Mouse (Mus musculus): Measurements from ENCODE around the gene Zfp385a. TPM values are rescaled to one million over a fixed set of nuclear protein-coding genes. Genes with fewer than 3 reads are reported as not detected.

Gene Zfp385a
- polyA plus RNA-seq, 1 experiment, result 28.1 TPM

DNA sequence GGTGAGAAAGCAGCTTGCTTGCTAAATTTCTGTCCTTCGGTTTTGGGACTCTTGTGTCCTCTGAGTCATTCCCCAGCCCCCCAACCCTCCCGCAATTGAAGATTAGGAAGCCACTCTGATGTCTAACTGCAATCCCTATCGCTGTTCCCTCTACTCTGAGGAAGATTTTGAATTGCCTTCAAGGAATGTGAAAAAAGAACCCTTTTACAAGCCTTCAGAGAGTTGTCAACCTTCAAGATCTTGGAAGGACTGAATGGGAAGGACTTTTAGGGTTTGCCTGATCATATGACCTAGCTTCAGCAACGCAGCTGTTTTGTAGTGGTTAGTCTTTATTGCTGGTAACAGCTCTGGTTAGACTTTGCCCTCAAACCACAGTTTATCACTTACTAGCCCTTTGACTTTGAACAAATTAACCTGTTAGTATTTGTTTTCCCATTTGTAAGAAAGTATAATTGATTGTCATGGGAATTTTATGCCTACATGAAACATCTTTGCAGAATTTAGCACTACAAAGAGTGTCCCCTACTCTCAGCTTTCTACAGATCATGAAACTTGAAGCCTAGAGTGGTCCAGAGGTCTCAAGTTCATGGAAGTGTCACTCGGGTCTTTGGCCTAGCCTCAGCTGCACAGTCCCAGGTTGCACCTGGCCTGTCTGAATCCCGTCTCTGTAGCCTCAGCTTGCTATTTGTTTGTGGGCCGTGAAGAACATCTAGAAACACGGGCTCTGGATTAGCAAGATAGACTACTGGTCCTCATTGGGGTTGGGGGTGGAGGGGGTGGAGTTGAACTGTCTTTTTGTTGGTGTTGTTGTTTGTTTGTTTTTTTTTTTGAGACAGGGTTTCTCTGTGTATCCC is 33.9 kb downstream of the Zfp385a start:
- 39% methylated on average over 8 of the region's 8 CpGs for WGBS
- H3K27ac ChIP-seq (ENCODE audit: insufficient read depth, low read length), result peak overlapping the region; percentile 53; the same call in 1 of the 2 replicates
- TF ChIP-seq CTCF (IDR thresholded peaks at IDR 0.05; ENCODE audit: extremely low read depth, insufficient read depth, insufficient read length, insufficient replicate concordance) (no peak), POLR2A (IDR thresholded peaks at IDR 0.05; ENCODE audit: low read depth, low read length) (no peak)

DNA sequence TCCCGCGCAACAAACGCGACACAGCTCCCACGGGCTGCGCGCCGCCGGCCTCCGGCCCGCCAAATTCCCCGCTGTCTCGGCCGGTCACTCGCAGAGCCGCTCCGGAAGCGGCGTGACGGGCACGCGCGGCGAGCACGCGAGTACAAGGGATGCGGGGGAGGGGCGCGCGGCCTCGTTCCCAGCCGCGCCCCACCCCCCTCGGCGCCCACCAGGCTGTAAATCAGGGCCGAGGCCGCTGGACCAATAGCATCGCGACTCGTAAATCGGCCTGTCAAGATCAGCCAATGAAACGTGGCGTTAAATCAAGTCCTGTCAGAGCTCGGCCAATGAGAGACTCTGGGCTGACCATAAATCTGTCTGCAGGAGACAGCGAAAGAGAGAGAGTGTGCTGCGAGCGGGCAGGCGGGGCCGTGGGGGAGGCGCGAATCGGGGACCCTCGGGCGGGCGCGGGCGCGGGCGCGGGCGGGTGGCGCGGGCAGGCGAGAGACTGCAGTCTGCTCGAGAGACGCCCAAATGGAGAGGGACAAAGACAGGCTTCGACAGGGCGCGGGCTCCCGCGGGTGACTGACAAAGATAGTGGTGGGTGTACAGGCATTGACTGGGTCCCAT is 34.7 kb downstream of the Zfp385a start:
- H3K27me3 ChIP-seq (ENCODE audit: control insufficient read depth, insufficient read depth, low read length), result no peaks in the 10 kb centered on the region
- under 1% methylated on average over 65 of the region's 71 CpGs for WGBS
- peak overlapping the region; percentile 53 for H3K27ac ChIP-seq (ENCODE audit: insufficient read depth, low read length)
- no peaks in the 10 kb centered on the region for H3K36me3 ChIP-seq (ENCODE audit: control insufficient read depth, insufficient read depth, low read length)
- TF ChIP-seq CTCF (IDR thresholded peaks at IDR 0.05; ENCODE audit: extremely low read depth, insufficient read depth, insufficient read length, insufficient replicate concordance), result no peak
- peak; percentile 17; the same call in 1 of the 2 replicates for TF ChIP-seq POLR2A (IDR thresholded peaks at IDR 0.05; ENCODE audit: low read depth, low read length)
- DNase-seq (ENCODE audit: low read depth in 1 of 2, low spot score in 2 of 2), result peak; percentile 82 to 84
- peaks cover 5% of the 10 kb centered on the region; the same call in 1 of the 2 replicates for H3K4me1 ChIP-seq (ENCODE audit: control insufficient read depth, insufficient read depth, insufficient read length)
- peak overlapping the region; percentile 64 for H3K4me3 ChIP-seq (ENCODE audit: extremely low read depth, insufficient read depth, insufficient read length)

More for the DNA sequence above, 33.9 kb downstream of the Zfp385a start:
- peak overlapping the region; percentile 62 for H3K4me3 ChIP-seq (ENCODE audit: extremely low read depth, insufficient read depth, insufficient read length)
- no peak for DNase-seq (ENCODE audit: low read depth in 1 of 2, low spot score in 2 of 2)
- no peaks in the 10 kb centered on the region for H3K36me3 ChIP-seq (ENCODE audit: control insufficient read depth, insufficient read depth, low read length)
- H3K4me1 ChIP-seq (ENCODE audit: control insufficient read depth, insufficient read depth, insufficient read length), result peaks cover 5% of the 10 kb centered on the region; the same call in 1 of the 2 replicates
- H3K27me3 ChIP-seq (ENCODE audit: control insufficient read depth, insufficient read depth, low read length), result no peaks in the 10 kb centered on the region

DNA sequence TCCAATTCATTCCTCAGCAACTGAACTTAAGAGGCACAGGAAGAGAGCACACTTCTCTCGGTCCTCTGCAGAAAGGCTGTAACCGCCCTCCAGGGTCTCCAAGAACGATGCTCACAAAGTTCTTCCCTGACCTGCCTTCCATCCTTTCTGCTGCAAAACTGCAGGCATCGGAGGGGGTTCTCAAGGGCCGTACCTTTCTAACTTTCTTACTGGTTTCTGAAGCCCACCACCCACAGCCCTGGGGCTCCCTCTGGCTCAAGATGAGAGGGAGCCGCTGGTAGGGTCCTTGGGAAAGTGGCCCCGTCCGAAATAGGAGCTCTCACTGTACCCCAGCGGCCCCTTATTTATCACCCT is 35.3 kb downstream of the Zfp385a start:
- TF ChIP-seq CTCF (IDR thresholded peaks at IDR 0.05; ENCODE audit: extremely low read depth, insufficient read depth, insufficient read length, insufficient replicate concordance) (no peak), POLR2A (IDR thresholded peaks at IDR 0.05; ENCODE audit: low read depth, low read length) (no peak)
- Histone ChIP-seq H3K27ac (ENCODE audit: insufficient read depth, low read length) (no peak overlapping the region), H3K27me3 (ENCODE audit: control insufficient read depth, insufficient read depth, low read length) (no peaks in the 10 kb centered on the region), H3K4me3 (ENCODE audit: extremely low read depth, insufficient read depth, insufficient read length) (peak overlapping the region; percentile 64), H3K36me3 (ENCODE audit: control insufficient read depth, insufficient read depth, low read length) (no peaks in the 10 kb centered on the region), H3K4me1 (ENCODE audit: control insufficient read depth, insufficient read depth, insufficient read length) (peaks cover 5% of the 10 kb centered on the region; the same call in 1 of the 2 replicates)
- WGBS, result 4% methylated on average over 9 of the region's 9 CpGs
- no peak for DNase-seq (ENCODE audit: low read depth in 1 of 2, low spot score in 2 of 2)

DNA sequence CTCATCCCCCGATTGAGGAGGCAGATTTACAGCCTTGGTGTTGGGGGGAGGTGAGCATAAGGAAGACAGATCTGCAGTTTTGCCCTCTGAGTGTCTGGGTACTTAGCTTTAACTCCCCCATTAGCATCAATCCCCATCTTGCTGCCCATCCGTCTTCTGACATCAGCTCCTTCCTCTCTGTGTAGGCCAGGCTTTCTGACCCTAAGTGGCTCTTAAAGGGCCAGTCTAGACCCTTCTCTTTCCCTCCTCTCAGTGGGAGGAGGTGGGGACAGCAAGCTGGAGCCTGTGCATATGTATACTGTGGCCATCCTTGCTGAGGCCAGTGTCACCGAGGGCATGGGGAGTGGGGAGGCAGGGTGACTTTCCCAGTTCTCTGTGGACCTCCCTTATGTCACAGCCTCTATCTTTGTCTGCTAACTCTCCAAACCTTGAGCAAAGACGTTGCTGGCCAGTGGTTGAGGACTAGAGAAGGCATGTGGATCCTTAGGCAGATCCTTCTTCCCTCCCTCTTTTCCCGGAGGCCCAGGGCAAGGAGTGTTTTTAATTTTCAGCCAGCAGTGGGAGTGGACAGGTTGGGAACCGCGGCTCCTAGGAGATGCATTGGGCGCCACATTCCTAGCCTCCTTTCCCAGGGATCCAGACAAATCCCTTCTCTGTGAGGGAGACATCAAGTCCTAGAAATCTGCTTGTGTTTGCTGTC is 35.8 kb downstream of the Zfp385a start:
- peak overlapping the region; percentile 64; the same call in 1 of the 2 replicates for H3K4me3 ChIP-seq (ENCODE audit: extremely low read depth, insufficient read depth, insufficient read length)
- no peak for DNase-seq (ENCODE audit: low read depth in 1 of 2, low spot score in 2 of 2)
- H3K4me1 ChIP-seq (ENCODE audit: control insufficient read depth, insufficient read depth, insufficient read length), result peaks cover 5% of the 10 kb centered on the region; the same call in 1 of the 2 replicates
- no peak overlapping the region for H3K27ac ChIP-seq (ENCODE audit: insufficient read depth, low read length)
- no peaks in the 10 kb centered on the region for H3K36me3 ChIP-seq (ENCODE audit: control insufficient read depth, insufficient read depth, low read length)
- WGBS, result 28% methylated on average over 8 of the region's 8 CpGs
- TF ChIP-seq POLR2A (IDR thresholded peaks at IDR 0.05; ENCODE audit: low read depth, low read length) (no peak), CTCF (IDR thresholded peaks at IDR 0.05; ENCODE audit: extremely low read depth, insufficient read depth, insufficient read length, insufficient replicate concordance) (no peak)
- no peaks in the 10 kb centered on the region for H3K27me3 ChIP-seq (ENCODE audit: control insufficient read depth, insufficient read depth, low read length)

DNA sequence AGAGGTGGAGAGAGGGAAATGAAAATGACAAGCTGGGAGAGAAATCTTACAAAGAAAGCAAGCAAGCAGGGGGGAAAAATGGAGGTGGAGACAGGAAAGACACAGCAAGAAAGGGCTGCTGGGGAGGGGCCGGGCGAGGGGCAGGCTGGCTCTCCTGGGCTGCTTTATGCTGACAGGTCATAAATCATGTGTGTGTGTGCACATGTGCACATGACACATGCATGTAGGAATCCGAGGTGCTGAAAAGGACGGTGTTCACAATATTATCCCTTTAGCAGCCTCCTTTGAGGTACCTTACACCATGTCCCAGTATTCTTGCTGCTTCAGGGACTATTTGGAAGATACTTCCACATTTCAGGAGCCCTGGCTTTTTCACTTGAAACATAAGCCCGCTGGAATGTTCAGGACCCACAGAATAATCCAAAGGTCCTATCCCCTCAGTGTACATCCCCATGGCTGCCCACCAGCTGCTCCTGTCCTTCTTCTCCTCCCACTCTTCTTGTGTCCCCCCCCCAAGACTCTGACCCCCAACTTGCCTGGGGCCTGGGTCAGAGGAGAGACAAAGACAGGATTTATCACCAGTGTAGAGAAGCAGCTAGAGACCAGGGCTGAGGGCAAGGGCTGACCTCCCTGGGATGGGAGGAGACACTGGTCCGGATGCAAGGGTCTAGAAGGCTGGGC is 37.4 kb downstream of the Zfp385a start:
- H3K27me3 ChIP-seq (ENCODE audit: control insufficient read depth, insufficient read depth, low read length), result no peaks in the 10 kb centered on the region
- no peak overlapping the region for H3K4me3 ChIP-seq (ENCODE audit: extremely low read depth, insufficient read depth, insufficient read length)
- no peak overlapping the region for H3K27ac ChIP-seq (ENCODE audit: insufficient read depth, low read length)
- no peak for DNase-seq (ENCODE audit: low read depth in 1 of 2, low spot score in 2 of 2)
- peaks cover 5% of the 10 kb centered on the region; the same call in 1 of the 2 replicates for H3K4me1 ChIP-seq (ENCODE audit: control insufficient read depth, insufficient read depth, insufficient read length)
- 36% methylated on average over 6 of the region's 6 CpGs for WGBS
- no peak for TF ChIP-seq POLR2A (IDR thresholded peaks at IDR 0.05; ENCODE audit: low read depth, low read length)
- no peak for TF ChIP-seq CTCF (IDR thresholded peaks at IDR 0.05; ENCODE audit: extremely low read depth, insufficient read depth, insufficient read length, insufficient replicate concordance)
- H3K36me3 ChIP-seq (ENCODE audit: control insufficient read depth, insufficient read depth, low read length), result peaks cover 2% of the 10 kb centered on the region
